Mouse (Mus musculus) bone marrow, adult 2 months (tissue): ENCODE data around the gene Med13l.

Source experiments
- CTCF ChIP-seq: fragments of 200-500 bp; IDR thresholded peaks from 2 replicates; pipeline ENCODE4 v1.5.1; 2011; ENCODE audit warnings: low read length, control low read depth; ENCODE audit not compliant: control insufficient read depth, insufficient read depth
- POLR2A ChIP-seq: fragments of 200-500 bp; IDR thresholded peaks from 2 replicates; pipeline ENCODE4 v1.6.1; 2011; ENCODE audit warnings: low read depth, mild to moderate bottlenecking, control low read depth, low read length, borderline replicate concordance; ENCODE audit not compliant: control insufficient read depth

DNA sequence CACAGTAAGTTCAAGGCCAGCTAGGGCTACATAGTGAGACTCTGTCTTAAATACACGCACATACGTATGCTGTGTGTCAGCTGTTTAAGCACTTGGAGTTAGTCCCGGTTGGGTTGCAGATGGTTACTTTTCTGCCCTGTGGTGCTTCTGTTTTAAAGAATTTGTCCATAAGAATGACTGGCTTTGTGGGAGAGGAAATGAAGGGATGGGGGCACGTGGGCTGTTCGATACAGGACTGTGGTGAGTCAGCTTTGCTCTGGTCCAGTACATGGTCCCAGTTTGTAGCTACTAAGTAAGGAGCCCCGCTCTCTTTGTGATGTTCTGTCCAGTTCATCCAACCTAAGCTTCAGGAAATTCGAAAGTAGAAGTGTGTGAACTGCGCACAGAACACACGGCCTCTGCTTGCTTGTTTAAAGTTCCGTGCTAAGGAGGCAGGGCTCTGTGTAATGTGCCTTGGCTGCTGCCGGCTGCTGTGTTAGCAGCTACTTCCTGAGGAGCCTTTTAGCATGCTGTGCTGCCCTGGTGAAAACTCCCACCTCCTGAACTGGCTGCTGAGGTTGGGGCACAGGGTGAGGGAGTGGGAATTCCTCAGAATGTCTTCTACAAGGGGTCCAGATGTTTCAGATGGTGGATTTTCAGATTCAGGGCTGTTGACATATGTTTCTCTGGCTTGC, 31.5 kb downstream of the Med13l start:
- TF ChIP-seq POLR2A, result no peak
- TF ChIP-seq CTCF, result no peak
